Mouse (Mus musculus): ENCODE data around the gene Tas2r126. TPM values are rescaled to one million over a fixed set of nuclear protein-coding genes. Genes with fewer than 3 reads are reported as not detected.
"Not testable (repeated sequence)": the region's sequence is repeated elsewhere in the genome, so short reads cannot be mapped to it uniquely, and the experiment has no call there.

Tas2r126 gene
- polyA plus RNA-seq, 1 experiment from 2014 or later: not detected

DNA sequence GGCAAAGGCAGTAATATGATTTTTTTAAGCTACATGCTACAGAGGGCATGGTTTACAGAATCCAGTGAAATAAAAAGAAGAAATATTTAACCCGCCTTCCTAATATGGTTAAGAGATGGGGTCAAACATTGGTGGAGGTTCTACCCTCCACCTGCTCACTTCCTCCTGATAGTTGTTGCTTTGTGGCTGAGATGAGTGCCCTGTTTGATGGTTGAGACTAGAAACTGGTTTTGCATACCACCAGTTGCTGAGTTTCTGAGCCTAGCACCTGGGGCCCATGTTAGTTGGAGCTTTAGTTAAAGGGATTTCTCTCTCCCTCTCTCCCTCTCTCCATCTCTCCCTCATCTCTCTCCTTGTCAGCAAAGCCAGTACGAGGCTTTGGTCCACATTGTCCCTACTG is 13.0 kb downstream of the Tas2r126 start:
- ATAC-seq (ENCODE audit: low read depth): no peak
- H3K27me3 ChIP-seq (ENCODE audit: control insufficient read depth, insufficient read depth, low read depth, low read length): no peaks in the 10 kb centered on the region

DNA sequence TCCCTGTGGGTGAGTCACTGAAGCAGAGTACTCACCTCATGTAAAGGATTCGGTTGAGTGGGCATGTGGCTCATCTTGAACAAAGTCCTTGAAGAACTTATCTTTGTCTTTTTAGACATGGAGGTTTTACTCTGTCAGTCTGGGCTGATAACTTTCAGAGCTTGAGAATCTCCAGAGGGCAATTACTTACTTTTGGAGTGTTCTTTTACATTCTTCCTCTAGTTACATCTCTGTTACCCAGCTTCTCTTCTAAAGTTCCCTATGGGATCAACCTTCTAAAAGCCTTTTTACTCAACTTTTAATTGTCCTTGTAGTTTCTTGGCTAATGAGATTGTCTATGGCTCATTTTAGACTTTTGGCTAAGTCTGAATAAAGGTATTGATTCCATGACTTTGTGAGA is 30.8 kb downstream of the Tas2r126 start, which contains the start of gene Olfr458:
Olfr458 (minus strand) TSS at position 101 of the 400 bp plus-strand sequence.
- ATAC-seq (ENCODE audit: low read depth): no peak
- Histone ChIP-seq H3K27me3 (ENCODE audit: control insufficient read depth, insufficient read depth, low read depth, low read length) (no peaks in the 10 kb centered on the region), H3K9me3 (replicated peaks; ENCODE audit: control insufficient read depth, low read length) (no peaks in the 10 kb centered on the region), H3K36me3 (ENCODE audit: control insufficient read depth, insufficient read depth) (no peaks in the 10 kb centered on the region), H3K4me1 (ENCODE audit: control insufficient read depth, low read depth, low read length) (no peaks in the 10 kb centered on the region), H3K9ac (ENCODE audit: low read depth, low read length) (no peak within 1 kb of the TSS), H3K27ac (ENCODE audit: low read length) (no peak within 1 kb of the TSS), H3K4me2 (ENCODE audit: low read depth, low read length) (no peak within 1 kb of the TSS), H3K4me3 (ENCODE audit: low read depth, low read length) (no peak within 1 kb of the TSS)
- 42% methylated on average over 1 of the region's 1 CpGs for WGBS (ENCODE audit: insufficient replicate concordance)

More for the DNA sequence above, 13.0 kb downstream of the Tas2r126 start:
- 37% methylated on average over 2 of the region's 2 CpGs for WGBS (ENCODE audit: insufficient replicate concordance)
- Histone ChIP-seq H3K4me2 (ENCODE audit: low read depth, low read length) (no peak overlapping the region), H3K9ac (ENCODE audit: low read depth, low read length) (no peak overlapping the region), H3K27ac (ENCODE audit: low read length) (no peak overlapping the region), H3K9me3 (replicated peaks; ENCODE audit: control insufficient read depth, low read length) (no peaks in the 10 kb centered on the region), H3K36me3 (ENCODE audit: control insufficient read depth, insufficient read depth) (no peaks in the 10 kb centered on the region), H3K4me1 (ENCODE audit: control insufficient read depth, low read depth, low read length) (no peaks in the 10 kb centered on the region), H3K4me3 (ENCODE audit: low read depth, low read length) (no peak overlapping the region)

DNA sequence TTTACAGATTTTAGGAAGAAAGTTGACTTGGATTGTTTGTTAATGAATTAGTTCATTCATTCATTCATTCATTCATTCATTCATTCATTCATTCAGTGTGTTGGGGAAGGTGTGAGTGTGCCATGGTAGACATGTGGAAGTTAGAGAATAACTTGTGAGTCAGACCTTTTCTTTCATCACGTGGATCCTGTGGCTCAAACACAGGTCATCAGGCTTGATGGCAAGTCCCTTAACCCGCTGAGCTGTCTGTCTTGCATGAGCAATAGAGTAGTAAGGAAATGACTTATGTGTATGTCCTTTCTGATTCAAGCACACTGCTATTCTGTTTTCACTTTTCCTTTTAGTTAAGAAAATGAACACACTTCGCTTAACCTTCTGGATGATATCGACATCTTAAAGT is 36.2 kb downstream of the Tas2r126 start:
- Histone ChIP-seq H3K27me3 (ENCODE audit: control insufficient read depth, insufficient read depth, low read depth, low read length) (no peaks in the 10 kb centered on the region), H3K9ac (ENCODE audit: low read depth, low read length) (no peak overlapping the region), H3K27ac (ENCODE audit: low read length) (no peak overlapping the region), H3K4me3 (ENCODE audit: low read depth, low read length) (no peak overlapping the region), H3K9me3 (replicated peaks; ENCODE audit: control insufficient read depth, low read length) (no peaks in the 10 kb centered on the region), H3K4me2 (ENCODE audit: low read depth, low read length) (no peak overlapping the region), H3K4me1 (ENCODE audit: control insufficient read depth, low read depth, low read length) (no peaks in the 10 kb centered on the region), H3K36me3 (ENCODE audit: control insufficient read depth, insufficient read depth) (no peaks in the 10 kb centered on the region)
- 64% methylated on average over 4 of the region's 4 CpGs for WGBS (ENCODE audit: insufficient replicate concordance)
- ATAC-seq (ENCODE audit: low read depth): no peak

DNA sequence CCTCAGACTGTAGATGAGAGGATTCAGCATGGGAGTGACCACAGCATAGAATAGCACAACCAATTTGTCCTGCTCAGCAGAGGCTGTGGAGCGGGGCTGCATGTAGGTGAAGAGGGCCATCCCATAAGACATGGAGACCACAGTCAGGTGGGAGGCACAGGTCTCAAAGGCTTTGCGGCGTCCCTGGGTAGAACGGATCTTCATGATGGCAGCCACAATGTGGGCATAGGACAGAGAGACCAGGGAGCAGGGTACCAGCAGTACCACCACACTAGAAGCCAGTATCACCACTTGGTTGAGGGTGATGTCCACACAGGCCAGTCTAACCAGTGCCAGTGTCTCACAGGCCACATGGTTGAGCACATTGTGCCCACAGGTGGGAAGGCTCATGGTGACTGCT is 37.0 kb downstream of the Tas2r126 start:
- not testable (repeated sequence) for H3K4me1 ChIP-seq (ENCODE audit: control insufficient read depth, low read depth, low read length); ATAC-seq (ENCODE audit: low read depth); H3K4me3 ChIP-seq (ENCODE audit: low read depth, low read length); H3K36me3 ChIP-seq (ENCODE audit: control insufficient read depth, insufficient read depth); H3K27ac ChIP-seq (ENCODE audit: low read length); H3K27me3 ChIP-seq (ENCODE audit: control insufficient read depth, insufficient read depth, low read depth, low read length); H3K9ac ChIP-seq (ENCODE audit: low read depth, low read length); H3K4me2 ChIP-seq (ENCODE audit: low read depth, low read length); H3K9me3 ChIP-seq (replicated peaks; ENCODE audit: control insufficient read depth, low read length)
- WGBS (ENCODE audit: insufficient replicate concordance): 73% methylated on average over 4 of the region's 4 CpGs

DNA sequence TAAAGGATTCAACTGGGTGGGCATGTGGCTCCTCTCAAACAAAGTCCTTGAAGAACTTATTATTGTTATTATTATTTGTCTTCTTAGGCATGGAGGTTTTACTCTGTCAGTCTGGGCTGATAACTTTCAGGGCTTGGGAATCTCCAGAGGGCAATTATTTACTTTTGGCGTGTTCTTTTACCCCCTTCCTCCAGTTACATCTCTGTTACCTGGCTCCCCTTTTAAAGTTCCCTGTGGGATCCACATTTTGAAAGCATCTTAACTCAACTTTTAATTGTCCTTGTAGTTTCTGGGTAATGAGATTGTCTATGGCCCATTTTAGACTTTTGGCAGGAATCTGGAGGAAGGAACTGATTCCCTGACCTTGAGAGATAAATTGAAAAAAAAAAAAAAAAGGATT is 41.9 kb downstream of the Tas2r126 start, which contains the start of gene Olfr457:
Olfr457 (minus strand) TSS at position 101 of the 400 bp plus-strand sequence.
- H3K9me3 ChIP-seq (replicated peaks; ENCODE audit: control insufficient read depth, low read length): no peaks in the 10 kb centered on the region
- no peak within 1 kb of the TSS for H3K4me2 ChIP-seq (ENCODE audit: low read depth, low read length)
- H3K4me1 ChIP-seq (ENCODE audit: control insufficient read depth, low read depth, low read length): no peaks in the 10 kb centered on the region
- 51% methylated on average over 1 of the region's 1 CpGs for WGBS (ENCODE audit: insufficient replicate concordance)
- H3K27ac ChIP-seq (ENCODE audit: low read length): no peak within 1 kb of the TSS
- no peak for ATAC-seq (ENCODE audit: low read depth)
- H3K27me3 ChIP-seq (ENCODE audit: control insufficient read depth, insufficient read depth, low read depth, low read length): no peaks in the 10 kb centered on the region
- no peak within 1 kb of the TSS for H3K9ac ChIP-seq (ENCODE audit: low read depth, low read length)
- no peaks in the 10 kb centered on the region for H3K36me3 ChIP-seq (ENCODE audit: control insufficient read depth, insufficient read depth)
- no peak within 1 kb of the TSS for H3K4me3 ChIP-seq (ENCODE audit: low read depth, low read length)

DNA sequence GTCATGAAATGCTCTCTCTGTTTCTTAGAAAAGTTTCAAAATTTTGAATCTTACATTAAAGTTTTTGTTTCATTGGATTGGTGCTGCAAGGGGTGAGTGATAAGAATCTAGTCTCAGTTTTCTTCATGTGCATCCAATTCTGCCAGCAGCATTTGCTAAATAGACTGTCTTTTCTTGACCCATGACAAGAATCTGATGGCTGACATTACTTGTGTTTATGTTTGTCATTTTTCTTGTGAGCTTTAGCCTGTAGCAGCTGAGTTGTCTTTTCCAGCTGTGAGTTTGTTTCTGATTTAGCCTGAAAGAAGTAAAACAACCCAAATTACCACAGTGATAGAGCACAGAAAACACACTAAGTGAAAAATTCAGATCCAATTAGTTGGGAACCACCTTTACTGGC is 50.3 kb downstream of the Tas2r126 start:
- H3K36me3 ChIP-seq (ENCODE audit: control insufficient read depth, insufficient read depth): no peaks in the 10 kb centered on the region
- no peaks in the 10 kb centered on the region for H3K4me1 ChIP-seq (ENCODE audit: control insufficient read depth, low read depth, low read length)
- no peak overlapping the region for H3K4me3 ChIP-seq (ENCODE audit: low read depth, low read length)
- no peaks in the 10 kb centered on the region for H3K9me3 ChIP-seq (replicated peaks; ENCODE audit: control insufficient read depth, low read length)
- H3K27me3 ChIP-seq (ENCODE audit: control insufficient read depth, insufficient read depth, low read depth, low read length): no peaks in the 10 kb centered on the region
- no peak overlapping the region for H3K9ac ChIP-seq (ENCODE audit: low read depth, low read length)
- H3K4me2 ChIP-seq (ENCODE audit: low read depth, low read length): no peak overlapping the region
- no peak overlapping the region for H3K27ac ChIP-seq (ENCODE audit: low read length)
- no peak for ATAC-seq (ENCODE audit: low read depth)

Other genes starting within 250 kb of the Tas2r126 start
- gene Tas2r144, start 219.2 kb upstream of the Tas2r126 start, polyA plus RNA-seq (2015; fragmentation: Nextera tagmentation; extraction: Ambion mirVana): not detected in 2 replicates
- 7.7 and 8.1 TPM in 2 replicates for gene Gstk1, start 188.6 kb upstream of the Tas2r126 start, polyA plus RNA-seq (2015; fragmentation: Nextera tagmentation; extraction: Ambion mirVana)
- 0.21 TPM in 1 of 2 replicates, not detected in the other for gene Tmem139, start 172.6 kb upstream of the Tas2r126 start, polyA plus RNA-seq (2015; fragmentation: Nextera tagmentation; extraction: Ambion mirVana)
- 23.4 and 24.5 TPM in 2 replicates for gene Casp2, start 169.6 kb upstream of the Tas2r126 start, polyA plus RNA-seq (2015; fragmentation: Nextera tagmentation; extraction: Ambion mirVana)
- 0.08 and 0.14 TPM in 2 replicates for gene Clcn1, start 147.8 kb upstream of the Tas2r126 start, polyA plus RNA-seq (2015; fragmentation: Nextera tagmentation; extraction: Ambion mirVana)
- gene Fam131b, start 109.9 kb upstream of the Tas2r126 start, polyA plus RNA-seq (2015; fragmentation: Nextera tagmentation; extraction: Ambion mirVana): not detected in 2 replicates
- 35.2 and 43.2 TPM in 2 replicates for gene Zyx, start 84.9 kb upstream of the Tas2r126 start, polyA plus RNA-seq (2015; fragmentation: Nextera tagmentation; extraction: Ambion mirVana)
- 7.3 and 8.4 TPM in 2 replicates for gene Epha1, start 61.3 kb upstream of the Tas2r126 start, polyA plus RNA-seq (2015; fragmentation: Nextera tagmentation; extraction: Ambion mirVana)
- not detected in 2 replicates for gene Tas2r143, start 34.3 kb upstream of the Tas2r126 start, polyA plus RNA-seq (2015; fragmentation: Nextera tagmentation; extraction: Ambion mirVana)
- gene Tas2r135, start 29.1 kb upstream of the Tas2r126 start, polyA plus RNA-seq (2015; fragmentation: Nextera tagmentation; extraction: Ambion mirVana): not detected in 2 replicates
- not detected in 2 replicates for gene Olfr458, start 30.7 kb downstream of the Tas2r126 start, polyA plus RNA-seq (2015; fragmentation: Nextera tagmentation; extraction: Ambion mirVana)
- gene Olfr457, start 41.8 kb downstream of the Tas2r126 start, polyA plus RNA-seq (2015; fragmentation: Nextera tagmentation; extraction: Ambion mirVana): not detected in 2 replicates
- not detected in 2 replicates for gene Olfr456, start 52.7 kb downstream of the Tas2r126 start, polyA plus RNA-seq (2015; fragmentation: Nextera tagmentation; extraction: Ambion mirVana)
- not detected in 2 replicates for gene Olfr455, start 113.1 kb downstream of the Tas2r126 start, polyA plus RNA-seq (2015; fragmentation: Nextera tagmentation; extraction: Ambion mirVana)
- gene Tcaf3, start 163.2 kb downstream of the Tas2r126 start, polyA plus RNA-seq (2015; fragmentation: Nextera tagmentation; extraction: Ambion mirVana): not detected in 2 replicates
- gene Tcaf2, start 210.7 kb downstream of the Tas2r126 start, polyA plus RNA-seq (2015; fragmentation: Nextera tagmentation; extraction: Ambion mirVana): 0.21 and 0.22 TPM in 2 replicates